Comparison of ENCODE assay signal across 13 mouse cellular contexts in the genomic region with DNA sequence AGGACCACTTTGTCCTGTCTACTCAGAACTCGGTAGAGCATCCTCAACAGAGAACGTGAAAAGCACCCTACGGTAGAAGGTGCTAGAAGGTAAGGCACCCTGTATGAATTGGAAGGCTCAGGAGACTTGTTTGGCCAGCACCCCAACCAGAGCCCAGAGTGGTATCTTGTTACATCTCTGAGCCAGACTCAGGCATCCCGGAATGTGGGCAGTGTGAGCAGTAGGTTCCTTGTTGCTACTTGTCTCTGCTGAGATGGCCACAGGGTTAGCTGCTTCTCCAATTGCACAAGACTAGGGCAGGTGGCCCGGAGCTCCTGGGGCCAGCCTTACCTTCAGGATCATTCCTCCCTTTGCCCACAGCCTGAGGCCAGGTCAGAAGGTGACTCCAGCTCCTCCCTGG.
"Had no signal": no experiment of that assay in that cellular context is flagged by ENCODE, and none has a peak within 500 bp of the region (broad histone marks: within the 10 kb centered on the region; RNA-seq: fewer than 3 reads in every experiment).

No protein-coding gene starts in this region.

- H3K9me3 ChIP-seq: limb, embryonic 13.5 days; liver, embryonic 15.5 days; stomach, embryonic 15.5 days had no signal

- H3K36me3 ChIP-seq: limb, embryonic 13.5 days; liver, embryonic 15.5 days; midbrain, embryonic 13.5 days; stomach, embryonic 15.5 days had no signal

- ATAC-seq: lung, postnatal 0 days; midbrain, embryonic 13.5 days had no signal

- H3K4me2 ChIP-seq: limb, embryonic 13.5 days; liver, embryonic 11.5 days; liver, embryonic 15.5 days; midbrain, embryonic 13.5 days; stomach, embryonic 15.5 days had no signal

- DNase-seq: kidney, postnatal 10 days; left cerebral cortex, postnatal 4 days; lung, adult 2 months; lung, postnatal 36 days; right cerebral cortex, postnatal 14 days; thymus, adult 2 months; thymus, postnatal 25 days had no signal

- H3K4me3 ChIP-seq: limb, embryonic 13.5 days; liver, embryonic 15.5 days; midbrain, embryonic 13.5 days; stomach, embryonic 15.5 days had no signal

- H3K27ac ChIP-seq: limb, embryonic 13.5 days; liver, embryonic 15.5 days; midbrain, embryonic 13.5 days; stomach, embryonic 15.5 days had no signal

- H3K9ac ChIP-seq: limb, embryonic 13.5 days; liver, embryonic 15.5 days; midbrain, embryonic 13.5 days; stomach, embryonic 15.5 days had no signal
